Mouse (Mus musculus): ENCODE data around the gene Gm9817.

DNA sequence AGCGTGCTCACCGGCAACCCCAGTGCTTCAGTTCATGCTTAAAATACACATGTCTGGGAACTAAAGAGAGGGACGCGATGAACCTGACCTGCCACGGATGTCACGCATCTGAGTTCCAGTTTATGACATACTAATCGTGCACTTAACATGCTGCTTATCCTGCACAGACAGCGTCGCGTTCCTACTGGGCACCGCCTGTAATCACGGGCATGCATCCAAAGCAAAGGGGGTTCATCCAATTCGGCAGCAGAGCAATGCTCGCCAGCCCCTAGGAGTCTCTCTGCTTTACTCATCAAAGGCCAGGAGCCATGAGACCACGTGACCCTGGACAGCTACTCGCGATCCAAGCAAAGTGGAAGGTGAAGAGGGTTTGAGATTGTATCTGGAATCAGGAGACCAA lies 19.3 kb upstream of the Gm9817 start:
- TF ChIP-seq CTCF (IDR thresholded peaks at IDR 0.05; ENCODE audit: borderline replicate concordance, control insufficient read depth, extremely low read depth, insufficient read depth, low read length, poor library complexity) (no peak), POLR2A (IDR thresholded peaks at IDR 0.05; ENCODE audit: control insufficient read depth, extremely low read depth, insufficient read depth, low read length, poor library complexity) (no peak)

Measured in thymus, adult 2 months (tissue).